Mouse (Mus musculus) liver, adult 2 months (tissue): ENCODE measurements around the gene Pla2g4f.

Source experiments
- CTCF ChIP-seq: fragments of 200-500 bp; IDR thresholded peaks from 2 replicates; pipeline ENCODE4 v1.5.1; 2011; ENCODE audit warnings: low read depth, low read length, control low read depth
- POLR2A ChIP-seq: fragments of 200-500 bp; IDR thresholded peaks from 2 replicates; pipeline ENCODE4 v1.6.1; 2011; ENCODE audit warnings: low read length, control low read depth; ENCODE audit not compliant: insufficient read depth; ENCODE audit errors: extremely low read depth

DNA sequence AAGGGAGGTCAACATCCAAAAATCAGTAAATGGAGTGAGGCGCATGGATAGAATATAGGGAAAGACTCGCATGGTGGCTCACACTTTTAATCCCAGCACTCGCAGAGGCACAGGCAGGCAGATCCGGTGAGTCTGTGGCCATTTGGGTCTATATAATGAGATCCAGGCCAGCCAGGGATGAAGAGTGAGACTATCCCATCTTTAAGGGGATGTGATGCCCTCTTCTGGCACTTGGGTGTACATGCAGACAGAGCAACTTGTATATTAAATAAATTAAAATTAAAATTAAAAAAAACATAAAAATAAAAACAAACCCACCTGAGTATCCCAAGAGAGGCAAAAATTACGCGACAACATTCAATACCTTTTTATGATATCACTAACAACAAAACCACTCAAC, 48.4 kb downstream of the Pla2g4f start:
- TF ChIP-seq CTCF (no peak), POLR2A (no peak)
